Mouse (Mus musculus): Measurements from ENCODE around the gene Sertad3. TPM values are rescaled to one million over a fixed set of nuclear protein-coding genes. Genes with fewer than 3 reads are reported as not detected.

The Sertad3 gene
- polyA plus RNA-seq, 1 experiment from 2014 or later = 31.4 TPM

- Histone ChIP-seq H3K4me1 (replicated peaks) (peaks cover 55% of the 10 kb centered on the region), H3K9me3 (replicated peaks) (no peaks in the 10 kb centered on the region), H3K4me2 (peak within 1 kb of the TSS; percentile 82), H3K9ac (peak within 1 kb of the TSS; percentile 98), H3K27ac (peak within 1 kb of the TSS; percentile 99), H3K36me3 (peaks cover 27% of the 10 kb centered on the region), H3K4me3 (replicated peaks) (peak within 1 kb of the TSS; percentile 86), H3K27me3 (peaks cover 46% of the 10 kb centered on the region)
- ATAC-seq (ENCODE audit: low read depth) (peak; percentile 82), DNase-seq (peak; percentile 100)
- WGBS (ENCODE audit: insufficient replicate concordance) = 1% methylated on average over 54 of the region's 54 CpGs
Measured at GRCm38 (mm10) chr7:27447419-27448286, 25.9 kb upstream of the Sertad3 start, which contains the start of the genes Sptbn4 and Blvrb. Gene Sptbn4 (minus strand): TSS chr7:27447686. Gene Blvrb (plus strand): TSS chr7:27447978.

DNA sequence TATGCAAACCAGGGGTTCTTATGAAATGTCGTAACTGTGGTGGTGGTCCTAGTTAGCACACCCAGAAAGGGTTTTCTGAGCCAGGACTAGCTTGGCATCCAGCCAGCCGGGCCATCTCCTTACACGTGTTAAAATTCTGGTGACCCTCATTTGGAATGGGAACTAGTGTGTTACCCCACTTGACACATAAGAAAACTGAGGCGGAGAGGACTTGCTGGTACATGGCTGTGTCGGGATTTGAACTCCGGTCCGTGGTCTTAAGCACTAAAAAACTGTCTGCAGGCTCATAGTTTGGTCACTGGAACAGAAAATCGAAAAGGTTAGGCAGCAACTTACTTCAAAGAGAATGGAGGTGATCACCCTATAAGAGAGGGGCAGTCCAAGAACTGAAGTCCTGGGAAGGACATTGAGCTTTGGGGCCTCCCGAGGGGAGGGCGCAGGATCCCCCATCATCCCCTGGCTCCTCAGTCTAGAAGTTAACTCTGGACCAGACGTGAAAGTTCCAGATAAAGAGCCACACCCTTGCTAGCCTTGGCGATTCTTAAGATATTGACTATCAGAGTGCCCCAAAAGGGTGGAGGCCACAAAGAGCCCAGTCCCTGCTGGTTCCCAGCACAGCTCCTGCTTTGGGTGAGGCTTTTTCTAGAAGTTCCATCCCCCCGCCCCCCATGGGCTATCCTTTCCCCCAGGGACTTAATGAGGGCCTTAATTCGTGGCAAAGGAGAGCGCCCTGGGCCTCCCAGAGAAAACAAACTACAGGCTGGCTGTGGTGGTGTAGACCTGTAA lies 25.0 kb upstream of the Sertad3 start:
- H3K4me2 ChIP-seq = peak overlapping the region; percentile 82
- peaks cover 38% of the 10 kb centered on the region for H3K27me3 ChIP-seq
- peak overlapping the region; percentile 98 for H3K9ac ChIP-seq
- H3K4me3 ChIP-seq (replicated peaks) = peak overlapping the region; percentile 86
- WGBS (ENCODE audit: insufficient replicate concordance) = 12% methylated on average over 15 of the region's 15 CpGs
- peaks cover 64% of the 10 kb centered on the region for H3K4me1 ChIP-seq (replicated peaks)
- peak; percentile 85 for DNase-seq
- no peaks in the 10 kb centered on the region for H3K9me3 ChIP-seq (replicated peaks)
- H3K36me3 ChIP-seq = peaks cover 36% of the 10 kb centered on the region
- ATAC-seq (ENCODE audit: low read depth) = peak; percentile 82
- peak overlapping the region; percentile 99 for H3K27ac ChIP-seq

- H3K36me3 ChIP-seq = peaks cover 44% of the 10 kb centered on the region
- ATAC-seq (ENCODE audit: low read depth) (no peak), DNase-seq (peak; percentile 72)
- H3K4me2 ChIP-seq = peak overlapping the region; percentile 82
- 19% methylated on average over 10 of the region's 10 CpGs for WGBS (ENCODE audit: insufficient replicate concordance)
- no peaks in the 10 kb centered on the region for H3K9me3 ChIP-seq (replicated peaks)
- H3K27ac ChIP-seq = peak overlapping the region; percentile 99
- peaks cover 31% of the 10 kb centered on the region for H3K27me3 ChIP-seq
- H3K9ac ChIP-seq = peak overlapping the region; percentile 98
- H3K4me1 ChIP-seq (replicated peaks) = peaks cover 72% of the 10 kb centered on the region
- H3K4me3 ChIP-seq (replicated peaks) = peak overlapping the region; percentile 86
Measured at GRCm38 (mm10) chr7:27449256-27449862, 24.2 kb upstream of the Sertad3 start.

DNA sequence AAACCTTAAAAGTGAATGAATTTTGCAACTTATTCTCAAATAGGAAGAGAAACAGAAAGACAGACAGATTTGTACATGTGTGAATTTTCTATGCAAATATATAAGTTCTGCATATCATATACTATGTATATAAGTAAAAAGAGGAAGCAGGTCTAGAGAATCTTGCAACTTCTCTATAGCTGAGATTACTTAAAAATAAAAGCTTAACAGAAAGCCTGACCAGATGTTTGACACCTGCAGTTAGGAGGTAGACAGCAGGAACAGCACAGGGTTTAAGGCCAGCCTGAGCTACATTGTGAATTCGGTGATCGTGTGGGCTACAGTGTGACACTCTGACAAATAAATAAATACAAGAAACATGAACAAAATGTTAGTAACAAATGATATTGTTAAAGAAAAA lies 22.2 kb upstream of the Sertad3 start:
- Histone ChIP-seq H3K27ac (peak overlapping the region; percentile 99), H3K4me2 (peak overlapping the region; percentile 82), H3K9me3 (replicated peaks) (no peaks in the 10 kb centered on the region), H3K4me3 (replicated peaks) (peak overlapping the region; percentile 86), H3K27me3 (peaks cover 11% of the 10 kb centered on the region), H3K4me1 (replicated peaks) (peaks cover 82% of the 10 kb centered on the region), H3K9ac (peak overlapping the region; percentile 98), H3K36me3 (peaks cover 64% of the 10 kb centered on the region)
- WGBS (ENCODE audit: insufficient replicate concordance) = 91% methylated on average over 2 of the region's 2 CpGs
- DNase-seq = no peak
- no peak for ATAC-seq (ENCODE audit: low read depth)

DNA sequence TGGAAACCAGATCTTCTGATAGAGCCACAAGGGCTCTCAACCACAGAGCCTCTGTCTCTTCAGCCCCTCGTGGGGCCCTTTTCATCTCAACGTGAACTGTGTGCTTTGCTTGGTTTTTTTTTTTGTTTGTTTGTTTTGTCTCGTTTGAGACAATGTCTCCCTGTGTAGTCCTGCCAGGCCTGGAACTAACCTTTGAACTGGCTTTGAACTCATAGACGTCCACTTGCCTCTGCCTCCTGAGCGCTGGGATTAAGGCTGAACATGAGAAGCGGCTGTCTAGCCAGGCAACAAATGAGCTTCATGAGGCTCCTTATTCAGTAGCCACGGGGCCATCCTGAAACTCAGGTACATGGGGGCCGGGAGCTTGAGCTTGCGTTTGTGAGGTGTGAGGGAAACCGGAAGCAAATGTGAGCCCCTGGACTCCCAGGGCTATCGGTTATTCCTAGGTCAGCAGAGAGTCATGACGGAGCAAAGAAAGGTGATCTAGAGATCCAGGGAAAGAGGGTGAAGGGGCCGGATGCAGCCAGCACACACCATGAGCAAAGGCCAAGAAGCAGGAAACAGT lies 21.3 kb upstream of the Sertad3 start:
- ATAC-seq (ENCODE audit: low read depth) = no peak
- Histone ChIP-seq H3K4me1 (replicated peaks) (peaks cover 82% of the 10 kb centered on the region), H3K4me3 (replicated peaks) (peak overlapping the region; percentile 86), H3K27ac (peak overlapping the region; percentile 99), H3K9me3 (replicated peaks) (no peaks in the 10 kb centered on the region), H3K4me2 (peak overlapping the region; percentile 82), H3K36me3 (peaks cover 73% of the 10 kb centered on the region), H3K27me3 (peaks cover 2% of the 10 kb centered on the region), H3K9ac (peak overlapping the region; percentile 98)
- WGBS (ENCODE audit: insufficient replicate concordance) = 64% methylated on average over 13 of the region's 13 CpGs
- DNase-seq = no peak

- peak overlapping the region; percentile 98 for H3K9ac ChIP-seq
- H3K36me3 ChIP-seq = peaks cover 96% of the 10 kb centered on the region
- peak overlapping the region; percentile 82 for H3K4me2 ChIP-seq
- peak overlapping the region; percentile 99 for H3K27ac ChIP-seq
- H3K9me3 ChIP-seq (replicated peaks) = no peaks in the 10 kb centered on the region
- DNase-seq (peak; percentile 66), ATAC-seq (ENCODE audit: low read depth) (peak; percentile 62)
- no peaks in the 10 kb centered on the region for H3K27me3 ChIP-seq
- WGBS (ENCODE audit: insufficient replicate concordance) = 23% methylated on average over 10 of the region's 10 CpGs
- peaks cover 98% of the 10 kb centered on the region for H3K4me1 ChIP-seq (replicated peaks)
- peak overlapping the region; percentile 45 for H3K4me3 ChIP-seq (replicated peaks)
Measured at GRCm38 (mm10) chr7:27454461-27455121, 19.0 kb upstream of the Sertad3 start.

- Histone ChIP-seq H3K4me1 (replicated peaks) (peaks cover 98% of the 10 kb centered on the region), H3K9me3 (replicated peaks) (no peaks in the 10 kb centered on the region), H3K4me2 (peak overlapping the region; percentile 82), H3K4me3 (replicated peaks) (no peak overlapping the region), H3K36me3 (peaks cover 97% of the 10 kb centered on the region), H3K27ac (peak overlapping the region; percentile 99), H3K27me3 (no peaks in the 10 kb centered on the region), H3K9ac (peak overlapping the region; percentile 98)
- ATAC-seq (ENCODE audit: low read depth) = no peak
- no peak for DNase-seq
- 88% methylated on average over 3 of the region's 3 CpGs for WGBS (ENCODE audit: insufficient replicate concordance)
Measured at GRCm38 (mm10) chr7:27455273-27455672, 18.3 kb upstream of the Sertad3 start.

- Histone ChIP-seq H3K36me3 (peaks cover 99% of the 10 kb centered on the region), H3K4me2 (peak overlapping the region; percentile 40), H3K4me3 (replicated peaks) (no peak overlapping the region), H3K4me1 (replicated peaks) (peaks cover 69% of the 10 kb centered on the region), H3K27ac (peak overlapping the region; percentile 99), H3K9me3 (replicated peaks) (no peaks in the 10 kb centered on the region), H3K9ac (peak overlapping the region; percentile 26; the same call in 1 of the 2 replicates), H3K27me3 (no peaks in the 10 kb centered on the region)
- DNase-seq = peak; percentile 49
- peak; percentile 63 for ATAC-seq (ENCODE audit: low read depth)
- WGBS (ENCODE audit: insufficient replicate concordance) = 57% methylated on average over 4 of the region's 4 CpGs
Measured at GRCm38 (mm10) chr7:27458614-27459013, 15.0 kb upstream of the Sertad3 start.

DNA sequence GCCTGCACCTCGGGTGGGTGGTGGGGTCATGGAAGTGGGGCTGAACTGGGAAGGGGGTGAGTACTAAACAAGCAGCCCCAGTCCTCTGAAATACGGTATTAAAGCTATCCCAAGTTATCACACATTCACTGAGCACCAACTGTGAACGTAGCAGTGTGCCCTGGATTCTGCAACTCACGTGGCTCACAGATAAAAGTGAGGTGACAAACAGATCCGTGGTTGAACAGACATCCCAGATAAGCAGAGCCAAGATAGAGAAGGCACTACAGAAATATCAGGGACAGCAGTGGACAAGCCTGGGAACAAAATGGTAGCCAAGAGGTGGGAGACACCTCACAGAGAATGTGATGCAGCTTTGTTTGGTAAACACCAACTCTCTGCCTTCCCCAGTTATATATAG lies 13.9 kb upstream of the Sertad3 start:
- H3K4me1 ChIP-seq (replicated peaks) = peaks cover 59% of the 10 kb centered on the region
- H3K4me3 ChIP-seq (replicated peaks) = no peak overlapping the region
- H3K27me3 ChIP-seq = no peaks in the 10 kb centered on the region
- peak overlapping the region; percentile 99 for H3K27ac ChIP-seq
- peaks cover 99% of the 10 kb centered on the region for H3K36me3 ChIP-seq
- H3K9me3 ChIP-seq (replicated peaks) = no peaks in the 10 kb centered on the region
- no peak overlapping the region; the same call in 1 of the 2 replicates for H3K4me2 ChIP-seq
- 0 out of 2 replicates have a peak overlapping the region, but pooled peaks have one; percentile 26 for H3K9ac ChIP-seq
- ATAC-seq (ENCODE audit: low read depth) (peak; percentile 30), DNase-seq (no peak)
- WGBS (ENCODE audit: insufficient replicate concordance) = 33% methylated on average over 5 of the region's 5 CpGs

DNA sequence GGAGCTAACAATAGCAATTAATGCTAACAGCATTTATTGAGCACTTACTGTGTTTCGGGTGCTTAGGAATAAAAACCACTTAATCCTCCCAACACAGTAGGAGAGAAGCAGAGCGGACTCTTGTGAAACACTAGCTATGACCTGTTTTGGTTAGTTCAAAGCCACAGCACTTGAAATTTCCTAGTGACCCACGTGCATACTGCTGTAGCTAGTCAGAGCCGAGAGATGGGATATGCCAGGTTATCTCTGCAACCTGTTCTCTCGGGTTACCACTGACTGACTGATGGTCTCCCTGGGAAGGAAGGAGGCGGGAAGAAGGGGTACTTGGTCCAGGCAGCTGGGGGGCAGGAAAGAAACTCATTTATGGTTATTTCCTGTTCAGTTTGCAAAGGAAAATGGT lies 13.1 kb upstream of the Sertad3 start:
- Histone ChIP-seq H3K4me1 (replicated peaks) (peaks cover 50% of the 10 kb centered on the region), H3K9ac (no peak overlapping the region), H3K9me3 (replicated peaks) (no peaks in the 10 kb centered on the region), H3K36me3 (peaks cover 99% of the 10 kb centered on the region), H3K4me2 (no peak overlapping the region), H3K27me3 (no peaks in the 10 kb centered on the region), H3K27ac (peak overlapping the region; percentile 99; the same call in 1 of the 2 replicates), H3K4me3 (replicated peaks) (no peak overlapping the region)
- 60% methylated on average over 6 of the region's 6 CpGs for WGBS (ENCODE audit: insufficient replicate concordance)
- no peak for ATAC-seq (ENCODE audit: low read depth)
- DNase-seq = no peak
